Mouse (Mus musculus) c-Kit-positive CD71-positive TER-119-positive erythroid progenitor cells, embryonic 14.5 days (primary cell): ENCODE data around the gene Hook1.
"Not testable (repeated sequence)": the region's sequence is repeated elsewhere in the genome, so short reads cannot be mapped to it uniquely, and the experiment has no call there.

ENCODE experiments used
- DNase-seq: peaks from one replicate; pipeline ENCODE4 v3.0.0-alpha.2; 2013; ENCODE audit warnings: low spot score

Hook1 gene

GRCm38 (mm10) chr4:95966928-95967724, at the start of gene Hook1:
Hook1 (plus strand) TSS chr4:95967240.
- DNase-seq = peak; percentile 68

GRCm38 (mm10) chr4:95917703-95918102, 49.3 kb upstream of the Hook1 start:
- no peak for DNase-seq

GRCm38 (mm10) chr4:95920448-95920847, 46.6 kb upstream of the Hook1 start:
- DNase-seq = no peak

GRCm38 (mm10) chr4:95924210-95925184, 42.5 kb upstream of the Hook1 start:
- peak; percentile 12 for DNase-seq

- DNase-seq = no peak
Measured at GRCm38 (mm10) chr4:95928846-95929245, 38.2 kb upstream of the Hook1 start.

GRCm38 (mm10) chr4:95929936-95930335, 37.1 kb upstream of the Hook1 start:
- DNase-seq = no peak

- DNase-seq = no peak
Measured at GRCm38 (mm10) chr4:95931331-95931730, 35.7 kb upstream of the Hook1 start.

- no peak for DNase-seq
Measured at GRCm38 (mm10) chr4:95933801-95934356, 33.2 kb upstream of the Hook1 start.

GRCm38 (mm10) chr4:95934384-95935035, 32.5 kb upstream of the Hook1 start:
- DNase-seq = no peak

GRCm38 (mm10) chr4:95938701-95939100, 28.3 kb upstream of the Hook1 start:
- DNase-seq = no peak

GRCm38 (mm10) chr4:95947896-95948295, 19.1 kb upstream of the Hook1 start:
- no peak for DNase-seq

GRCm38 (mm10) chr4:95953328-95953727, 13.7 kb upstream of the Hook1 start:
- no peak for DNase-seq

- DNase-seq = not testable (repeated sequence)
Measured at GRCm38 (mm10) chr4:95982221-95982620, 15.2 kb downstream of the Hook1 start.

GRCm38 (mm10) chr4:96016875-96017274, 49.8 kb downstream of the Hook1 start:
- no peak for DNase-seq

GRCm38 (mm10) chr4:96022803-96023202, 55.8 kb downstream of the Hook1 start:
- no peak for DNase-seq

- no peak for DNase-seq
Measured at GRCm38 (mm10) chr4:96028412-96028811, 61.4 kb downstream of the Hook1 start.

- DNase-seq = no peak
Measured at GRCm38 (mm10) chr4:96060106-96060505, 93.1 kb downstream of the Hook1 start.

GRCm38 (mm10) chr4:96062045-96062444, 95.0 kb downstream of the Hook1 start:
- no peak for DNase-seq
